Mouse (Mus musculus) adrenal gland, postnatal 4 days (tissue): ENCODE results near the gene Map2k6. TPM values are rescaled to one million over a fixed set of nuclear protein-coding genes. Genes with fewer than 3 reads are reported as not detected.

Experiments used
- DNase-seq, 2 experiments: peaks; one replicate each; pipeline ENCODE4 v3.0.0; 2021 to 2022; ENCODE audit warnings: low spot score in 2 of 2, mixed read lengths in 2 of 2
- total RNA-seq, 2 experiments: library from RNA; stranded (reverse); gene quantifications; 2 replicates each; pipeline ENCODE4 v1.2.3; 2021

Gene Map2k6
- total RNA-seq, 2 experiments from 2014 or later = 14.1 to 16.2 TPM

GRCm38 (mm10) chr11:110482649-110483048 lies 83.7 kb downstream of the Map2k6 start:
- no peak for DNase-seq

GRCm38 (mm10) chr11:110483165-110483564 lies 84.2 kb downstream of the Map2k6 start:
- peak in 1 of 2 experiments; percentile 19 for DNase-seq

- DNase-seq = no peak
Measured at GRCm38 (mm10) chr11:110484426-110484825, 85.5 kb downstream of the Map2k6 start.

- no peak for DNase-seq
Measured at GRCm38 (mm10) chr11:110485081-110485480, 86.2 kb downstream of the Map2k6 start.

- no peak for DNase-seq
Measured at GRCm38 (mm10) chr11:110487796-110488195, 88.9 kb downstream of the Map2k6 start.

- DNase-seq = no peak
Measured at GRCm38 (mm10) chr11:110488301-110488700, 89.4 kb downstream of the Map2k6 start.

- DNase-seq = no peak
Measured at GRCm38 (mm10) chr11:110495323-110496060, 96.6 kb downstream of the Map2k6 start.

- no peak for DNase-seq
Measured at GRCm38 (mm10) chr11:110496061-110496446, 97.1 kb downstream of the Map2k6 start.

- no peak for DNase-seq
Measured at GRCm38 (mm10) chr11:110497743-110498142, 98.8 kb downstream of the Map2k6 start.

GRCm38 (mm10) chr11:110498651-110499213 lies 99.8 kb downstream of the Map2k6 start:
- no peak for DNase-seq

GRCm38 (mm10) chr11:110502937-110503670 lies 104.2 kb downstream of the Map2k6 start:
- no peak for DNase-seq

- no peak for DNase-seq
Measured at GRCm38 (mm10) chr11:110511466-110511865, 112.5 kb downstream of the Map2k6 start.

GRCm38 (mm10) chr11:110518648-110519047 lies 119.7 kb downstream of the Map2k6 start:
- DNase-seq = no peak

- no peak for DNase-seq
Measured at GRCm38 (mm10) chr11:110522906-110523305, 124.0 kb downstream of the Map2k6 start.

- no peak for DNase-seq
Measured at GRCm38 (mm10) chr11:110526156-110526555, 127.2 kb downstream of the Map2k6 start.

- DNase-seq = no peak
Measured at GRCm38 (mm10) chr11:110531087-110531486, 132.2 kb downstream of the Map2k6 start.

GRCm38 (mm10) chr11:110534856-110535255 lies 135.9 kb downstream of the Map2k6 start:
- no peak for DNase-seq

- DNase-seq = no peak
Measured at GRCm38 (mm10) chr11:110536533-110536932, 137.6 kb downstream of the Map2k6 start.

GRCm38 (mm10) chr11:110537602-110538001 lies 138.7 kb downstream of the Map2k6 start:
- peak in 1 of 2 experiments; percentile 38 for DNase-seq

- no peak for DNase-seq
Measured at GRCm38 (mm10) chr11:110538206-110538605, 139.3 kb downstream of the Map2k6 start.

- DNase-seq = no peak
Measured at GRCm38 (mm10) chr11:110541933-110542332, 143.0 kb downstream of the Map2k6 start.
